Mouse (Mus musculus): ENCODE data around the gene Itgb8.

Itgb8 gene

GRCm38 (mm10) chr12:119209384-119210072 is 29.1 kb downstream of the Itgb8 start:
- DNase-seq (ENCODE audit: low spot score), result no peak

- no peak for DNase-seq (ENCODE audit: low spot score)
Measured at GRCm38 (mm10) chr12:119207464-119207801, 31.2 kb downstream of the Itgb8 start.

- no peak for DNase-seq (ENCODE audit: low spot score)
Measured at GRCm38 (mm10) chr12:119206711-119207463, 31.7 kb downstream of the Itgb8 start.

GRCm38 (mm10) chr12:119204411-119204810 is 34.2 kb downstream of the Itgb8 start:
- DNase-seq (ENCODE audit: low spot score), result no peak

GRCm38 (mm10) chr12:119202766-119203165 is 35.8 kb downstream of the Itgb8 start:
- no peak for DNase-seq (ENCODE audit: low spot score)

- no peak for DNase-seq (ENCODE audit: low spot score)
Measured at GRCm38 (mm10) chr12:119195145-119195544, 43.5 kb downstream of the Itgb8 start.

GRCm38 (mm10) chr12:119189814-119190213 is 48.8 kb downstream of the Itgb8 start:
- DNase-seq (ENCODE audit: low spot score), result no peak

- no peak for DNase-seq (ENCODE audit: low spot score)
Measured at GRCm38 (mm10) chr12:119185441-119185840, 53.2 kb downstream of the Itgb8 start.

GRCm38 (mm10) chr12:119182215-119182924 is 56.2 kb downstream of the Itgb8 start:
- DNase-seq (ENCODE audit: low spot score), result no peak

GRCm38 (mm10) chr12:119176017-119176416 is 62.6 kb downstream of the Itgb8 start:
- DNase-seq (ENCODE audit: low spot score), result no peak

- DNase-seq (ENCODE audit: low spot score), result peak; percentile 33
Measured at GRCm38 (mm10) chr12:119169828-119170539, 68.6 kb downstream of the Itgb8 start.

GRCm38 (mm10) chr12:119169143-119169542 is 69.5 kb downstream of the Itgb8 start:
- no peak for DNase-seq (ENCODE audit: low spot score)

- DNase-seq (ENCODE audit: low spot score), result no peak
Measured at GRCm38 (mm10) chr12:119165115-119165514, 73.5 kb downstream of the Itgb8 start.

GRCm38 (mm10) chr12:119164672-119165071 is 73.9 kb downstream of the Itgb8 start:
- DNase-seq (ENCODE audit: low spot score), result no peak

- DNase-seq (ENCODE audit: low spot score), result no peak
Measured at GRCm38 (mm10) chr12:119164176-119164575, 74.4 kb downstream of the Itgb8 start.

- DNase-seq (ENCODE audit: low spot score), result no peak
Measured at GRCm38 (mm10) chr12:119160786-119161185, 77.8 kb downstream of the Itgb8 start.

- DNase-seq (ENCODE audit: low spot score), result no peak
Measured at GRCm38 (mm10) chr12:119159254-119159933, 79.2 kb downstream of the Itgb8 start.

- no peak for DNase-seq (ENCODE audit: low spot score)
Measured at GRCm38 (mm10) chr12:119157686-119158085, 80.9 kb downstream of the Itgb8 start.

GRCm38 (mm10) chr12:119157068-119157467 is 81.5 kb downstream of the Itgb8 start:
- DNase-seq (ENCODE audit: low spot score), result no peak

GRCm38 (mm10) chr12:119155566-119155965 is 83.0 kb downstream of the Itgb8 start:
- no peak for DNase-seq (ENCODE audit: low spot score)

GRCm38 (mm10) chr12:119150956-119151355 is 87.6 kb downstream of the Itgb8 start:
- no peak for DNase-seq (ENCODE audit: low spot score)

GRCm38 (mm10) chr12:119147753-119148152 is 90.8 kb downstream of the Itgb8 start:
- no peak for DNase-seq (ENCODE audit: low spot score)
